Mouse (Mus musculus) v-Abl transformed pro-B cells (cell line): ENCODE data around the gene Gm34653.

Source experiments
- in situ Hi-C, 2 experiments: fragments of 400-800 bp; cut with MboI; formaldehyde crosslinking; loops; one replicate each; pipeline ENCODE4 v1.15.1; 2025; ENCODE audit not compliant: unreplicated experiment in 2 of 2

Gene Gm34653

DNA sequence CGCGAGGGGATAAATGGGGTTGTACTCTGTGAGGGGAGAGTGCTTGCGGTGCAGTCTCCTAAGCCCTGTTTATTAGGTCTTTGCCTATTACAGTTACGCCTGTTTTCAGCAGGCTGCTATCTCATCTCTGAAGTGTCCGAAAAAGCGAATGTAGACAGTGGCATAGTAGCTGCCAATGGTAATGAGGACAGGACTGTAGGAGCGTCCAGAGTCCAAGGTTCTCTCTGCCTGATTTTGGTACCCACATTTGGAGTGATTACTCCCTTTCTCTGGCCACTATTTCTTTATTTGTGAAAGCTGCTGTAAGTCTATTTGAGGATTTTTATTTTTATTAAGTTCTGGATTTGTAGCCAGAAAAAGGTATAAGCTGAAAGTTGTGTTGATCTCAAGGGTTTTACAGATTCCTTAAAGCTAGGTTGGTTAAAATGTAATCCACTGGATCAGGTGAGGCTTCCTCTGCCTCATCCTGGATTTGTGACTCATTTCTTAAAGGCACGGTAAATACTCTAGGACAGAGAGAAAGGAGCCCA is 42.1 kb downstream of the Gm34653 start, which contains the start of gene Psmd5:
Gene Psmd5, minus strand, starts transcription at position 153 of the 530 bp plus-strand sequence.
- in situ Hi-C loops: loop anchor here (5.0 to 25.0 kb wide), 2 partner anchors 87 kb away; partner anchors contain the start of gene Traf1 (in 2 of the 2)

DNA sequence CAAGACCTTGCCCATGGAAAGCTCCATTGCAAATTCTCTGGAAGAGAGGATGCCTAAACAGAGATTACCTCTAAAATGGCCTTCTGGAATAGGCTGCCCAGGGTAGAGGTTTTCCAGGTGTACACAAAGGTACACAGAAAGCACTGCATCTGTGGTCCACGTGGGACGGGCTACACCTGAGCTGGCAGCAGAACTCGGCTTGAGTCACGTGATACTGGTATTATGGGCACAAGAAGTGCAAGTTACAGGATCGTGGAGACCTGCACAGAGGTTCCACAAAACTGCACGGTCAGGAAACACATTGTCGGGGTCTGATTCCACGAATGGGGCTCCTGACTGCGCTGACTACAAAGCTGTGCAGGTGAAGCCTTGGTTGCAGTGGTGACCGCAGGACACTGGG is 47.2 kb downstream of the Gm34653 start:
- in situ Hi-C loops: no loop called here

- in situ Hi-C loops: no loop called here
These were observed 50.0 kb downstream of the Gm34653 start for GRCm38 (mm10) chr2:34882757-34883156.

- in situ Hi-C loops: no loop called here
These were observed 50.4 kb downstream of the Gm34653 start for GRCm38 (mm10) chr2:34883190-34883589.

DNA sequence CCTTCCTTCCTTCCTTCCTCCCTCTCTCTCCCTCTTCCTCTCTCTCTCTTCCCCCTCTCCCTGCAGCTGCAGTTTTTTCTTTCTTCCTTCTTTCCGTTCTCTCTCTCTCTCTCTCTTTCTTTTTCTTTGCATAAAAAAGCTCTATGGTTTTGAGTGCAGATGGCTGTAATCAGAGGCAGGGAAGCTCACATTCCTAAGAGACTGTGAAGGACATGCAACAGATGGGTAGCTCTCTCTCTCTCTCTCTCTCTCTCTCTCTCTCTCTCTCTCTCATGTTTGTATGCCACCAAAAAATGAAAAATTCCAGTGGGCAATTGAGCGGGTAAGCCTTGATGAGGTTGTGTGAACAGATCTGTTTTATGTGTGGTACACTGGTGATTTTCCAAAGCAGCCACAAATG is 51.4 kb downstream of the Gm34653 start:
- in situ Hi-C loops: no loop called here
